Comparison of ENCODE assay signal across 10 mouse cellular contexts in genomic region chr14:56844507-56844906, GRCm38 (mm10). TPM values are rescaled to one million over a fixed set of nuclear protein-coding genes. Genes with fewer than 3 reads are reported as not detected.
DNase-seq lines count a peak whose midpoint lies in the region; ATAC-seq and TF ChIP-seq lines count a peak whose summit lies in the region.
"Had no signal": no experiment of that assay in that cellular context is flagged by ENCODE, and none has a peak within 500 bp of the region (broad histone marks: within the 10 kb centered on the region; RNA-seq: fewer than 3 reads in every experiment).

No protein-coding gene starts in this region.

- no peak overlapping the region for H3K4me2 ChIP-seq in neural tube, embryonic 11.5 days (ENCODE audit: low read depth)
- no peak overlapping the region for H3K4me2 ChIP-seq in neural tube, embryonic 15.5 days
- H3K4me2 ChIP-seq in hindbrain, embryonic 15.5 days: no peak overlapping the region
- no peak overlapping the region for H3K4me2 ChIP-seq in stomach, postnatal 0 days (replicated peaks; ENCODE audit: low read depth)

- no peaks in the 10 kb centered on the region for H3K27me3 ChIP-seq in neural tube, embryonic 11.5 days (ENCODE audit: control insufficient read depth, insufficient read depth, low read length)
- H3K27me3 ChIP-seq in neural tube, embryonic 15.5 days (replicated peaks): no peaks in the 10 kb centered on the region
- H3K27me3 ChIP-seq in hindbrain, embryonic 15.5 days: no peaks in the 10 kb centered on the region
- no peaks in the 10 kb centered on the region for H3K27me3 ChIP-seq in stomach, postnatal 0 days (ENCODE audit: control insufficient read depth, insufficient read depth, low read length)
- H3K27me3 ChIP-seq: CH12.LX had no signal

- DNase-seq in neural tube, embryonic 11.5 days (ENCODE audit: low spot score): no peak
- peak; percentile 23 for DNase-seq in kidney, postnatal 14 days
- no peak for DNase-seq in stomach, postnatal 0 days (ENCODE audit: low spot score)
- no peak for DNase-seq in spleen, postnatal 4 days (ENCODE audit: low spot score in 2 of 2)
- no peak for DNase-seq in thymus, postnatal 10 days (ENCODE audit: low spot score in 2 of 2)
- no peak for DNase-seq in heart, adult 8-10 months (ENCODE audit: low spot score)
- DNase-seq: gastrocnemius, postnatal 25 days had no signal

- H3K36me3 ChIP-seq in neural tube, embryonic 11.5 days (ENCODE audit: control insufficient read depth, insufficient read depth, low read length): no peaks in the 10 kb centered on the region
- no peaks in the 10 kb centered on the region for H3K36me3 ChIP-seq in neural tube, embryonic 15.5 days
- no peaks in the 10 kb centered on the region for H3K36me3 ChIP-seq in hindbrain, embryonic 15.5 days
- no peaks in the 10 kb centered on the region for H3K36me3 ChIP-seq in stomach, postnatal 0 days (ENCODE audit: control insufficient read depth, insufficient read depth, low read length)

- H3K4me1 ChIP-seq in neural tube, embryonic 11.5 days (ENCODE audit: control insufficient read depth, insufficient read depth, low read length): no peaks in the 10 kb centered on the region
- no peaks in the 10 kb centered on the region; the same call in 1 of the 2 replicates for H3K4me1 ChIP-seq in neural tube, embryonic 15.5 days
- H3K4me1 ChIP-seq in hindbrain, embryonic 15.5 days (replicated peaks): no peaks in the 10 kb centered on the region
- no peaks in the 10 kb centered on the region for H3K4me1 ChIP-seq in stomach, postnatal 0 days (replicated peaks; ENCODE audit: control insufficient read depth, insufficient read depth)

- H3K9ac ChIP-seq in neural tube, embryonic 11.5 days (ENCODE audit: low read length): no peak overlapping the region
- no peak overlapping the region for H3K9ac ChIP-seq in neural tube, embryonic 15.5 days (replicated peaks)
- H3K9ac ChIP-seq in hindbrain, embryonic 15.5 days: no peak overlapping the region
- no peak overlapping the region for H3K9ac ChIP-seq in stomach, postnatal 0 days (ENCODE audit: low read length)

- H3K4me3 ChIP-seq in neural tube, embryonic 11.5 days (ENCODE audit: low read depth, low read length): no peak overlapping the region
- no peak overlapping the region for H3K4me3 ChIP-seq in neural tube, embryonic 15.5 days (replicated peaks)
- no peak overlapping the region for H3K4me3 ChIP-seq in hindbrain, embryonic 15.5 days
- H3K4me3 ChIP-seq in stomach, postnatal 0 days (ENCODE audit: low read depth, low read length): no peak overlapping the region

- ATAC-seq in neural tube, embryonic 11.5 days (ENCODE audit: insufficient read depth, low FRiP score, low TSS enrichment): peak; percentile 48; the same call in 1 of the 2 replicates
- ATAC-seq in neural tube, embryonic 15.5 days (ENCODE audit: low FRiP score): no peak
- ATAC-seq in hindbrain, embryonic 15.5 days (ENCODE audit: low FRiP score, low read depth): peak; percentile 83
- ATAC-seq in stomach, postnatal 0 days (ENCODE audit: low FRiP score, low TSS enrichment): peak; percentile 60; the same call in 1 of the 2 replicates

- no peak for TF ChIP-seq CTCF in stomach, postnatal 0 days (IDR thresholded peaks at IDR 0.05; ENCODE audit: low read depth)

- H3K27ac ChIP-seq in neural tube, embryonic 11.5 days (ENCODE audit: low read depth, low read length): no peak overlapping the region
- no peak overlapping the region for H3K27ac ChIP-seq in neural tube, embryonic 15.5 days (replicated peaks)
- H3K27ac ChIP-seq in hindbrain, embryonic 15.5 days (replicated peaks): no peak overlapping the region
- H3K27ac ChIP-seq in stomach, postnatal 0 days (replicated peaks): no peak overlapping the region

- 10% methylated on average over 2 of the region's 2 CpGs for WGBS in neural tube, embryonic 11.5 days
- 17% methylated on average over 2 of the region's 2 CpGs for WGBS in neural tube, embryonic 15.5 days
- WGBS in hindbrain, embryonic 15.5 days: 9% methylated on average over 2 of the region's 2 CpGs
- WGBS in stomach, postnatal 0 days: 19% methylated on average over 2 of the region's 2 CpGs

- H3K9me3 ChIP-seq in neural tube, embryonic 11.5 days (ENCODE audit: control insufficient read depth, low read length): no peaks in the 10 kb centered on the region
- no peaks in the 10 kb centered on the region for H3K9me3 ChIP-seq in neural tube, embryonic 15.5 days (replicated peaks)
- H3K9me3 ChIP-seq in hindbrain, embryonic 15.5 days: no peaks in the 10 kb centered on the region
- no peaks in the 10 kb centered on the region for H3K9me3 ChIP-seq in stomach, postnatal 0 days (ENCODE audit: control insufficient read depth, low read length)

- TF ChIP-seq EP300 in stomach, postnatal 0 days (optimal IDR thresholded peaks at IDR 0.05): no peak

RNA-seq across cellular contexts. Expression of gene Zmym5, which starts 33.0 kb away (rescaled TPM):
- polyA plus RNA-seq in neural tube, embryonic 11.5 days (2014; fragmentation: Nextera tagmentation; extraction: Ambion mirVana): 17.8 and 22.2 TPM in 2 replicates
- 29.8 and 31.7 TPM in 2 replicates for polyA plus RNA-seq in neural tube, embryonic 15.5 days (2015; fragmentation: Nextera tagmentation; extraction: Ambion mirVana)
- polyA plus RNA-seq in hindbrain, embryonic 15.5 days (2015; fragmentation: Nextera tagmentation; extraction: Ambion mirVana): 29.9 and 30.4 TPM in 2 replicates
- polyA plus RNA-seq in stomach, postnatal 0 days (2015; fragmentation: Nextera tagmentation; extraction: Ambion mirVana): 14.9 and 16.0 TPM in 2 replicates
- total RNA-seq in heart, adult 8-10 months (2022): 10 to 100 TPM; 17.9 to 21.2 (median 20.6) TPM

RNA-seq across cellular contexts. Expression of gene Zmym2, which starts 41.9 kb away (rescaled TPM):
- 56.7 and 67.9 TPM in 2 replicates for polyA plus RNA-seq in neural tube, embryonic 11.5 days (2014; fragmentation: Nextera tagmentation; extraction: Ambion mirVana)
- polyA plus RNA-seq in neural tube, embryonic 15.5 days (2015; fragmentation: Nextera tagmentation; extraction: Ambion mirVana): 47.3 and 47.8 TPM in 2 replicates
- polyA plus RNA-seq in hindbrain, embryonic 15.5 days (2015; fragmentation: Nextera tagmentation; extraction: Ambion mirVana): 47.5 and 56.7 TPM in 2 replicates
- 11.1 and 11.3 TPM in 2 replicates for polyA plus RNA-seq in stomach, postnatal 0 days (2015; fragmentation: Nextera tagmentation; extraction: Ambion mirVana)
- total RNA-seq in heart, adult 8-10 months (2022): 10 to 100 TPM; 29.4 to 35.2 (median 30.8) TPM
